ENCODE assay signal across 18 mouse cellular contexts in the genomic region with DNA sequence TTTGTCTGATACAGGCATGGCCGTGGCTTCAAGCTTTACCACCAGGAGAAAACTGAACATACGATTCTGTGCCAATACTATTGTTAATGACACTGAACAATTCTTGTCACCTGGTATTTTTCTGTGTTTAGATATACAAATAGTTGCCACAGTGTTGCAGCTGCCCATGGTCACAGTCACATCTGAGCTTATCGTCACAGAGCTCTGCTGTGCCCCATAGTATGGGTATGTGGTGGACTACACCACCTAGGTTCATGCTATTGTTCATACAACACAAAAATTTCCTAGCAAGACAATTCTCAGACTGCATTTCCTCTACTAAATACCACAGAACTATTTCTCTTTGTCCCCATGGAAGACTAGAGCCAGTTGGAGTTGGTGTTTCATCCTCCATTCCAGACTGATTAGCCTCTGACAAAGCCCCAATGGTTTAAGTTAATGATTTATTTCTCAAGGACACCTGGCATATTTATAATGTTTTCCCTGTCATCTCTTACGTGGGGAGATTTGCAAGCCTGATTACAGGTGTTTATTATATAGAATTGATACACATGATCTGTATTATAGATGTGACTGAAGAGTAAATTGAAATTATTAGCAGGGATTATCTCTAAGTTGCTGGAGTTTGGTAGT.
"Had no signal": no experiment of that assay in that cellular context is flagged by ENCODE, and none has a peak within 500 bp of the region (broad histone marks: within the 10 kb centered on the region; RNA-seq: fewer than 3 reads in every experiment).

No protein-coding gene starts in this region.

- DNase-seq: lung, adult 2 months; lung, postnatal 14 days; lung, postnatal 36 days; midbrain, embryonic 14.5 days; right cerebral cortex, postnatal 14 days; thymus, adult 2 months; thymus, postnatal 25 days; thymus, postnatal 4 days had no signal

- H3K27ac ChIP-seq: liver, embryonic 14.5 days; lung, embryonic 15.5 days; macrophage; neural tube, embryonic 12.5 days; stomach, embryonic 15.5 days; stomach, postnatal 0 days had no signal

- H3K4me1 ChIP-seq: neural tube, embryonic 12.5 days had no signal

- H3K27me3 ChIP-seq: lung, embryonic 15.5 days; megakaryocyte, embryonic 14.5 days; neural tube, embryonic 12.5 days; stomach, embryonic 15.5 days had no signal

- H3K9me3 ChIP-seq: lung, embryonic 15.5 days; megakaryocyte, embryonic 14.5 days; neural tube, embryonic 12.5 days; stomach, embryonic 15.5 days had no signal

- H3K36me3 ChIP-seq: neural tube, embryonic 12.5 days had no signal

- ATAC-seq: lung, postnatal 0 days; midbrain, embryonic 16.5 days had no signal

- H3K9ac ChIP-seq: liver, embryonic 14.5 days; lung, embryonic 15.5 days; neural tube, embryonic 12.5 days; stomach, embryonic 15.5 days had no signal

- H3K4me2 ChIP-seq: lung, embryonic 15.5 days; midbrain, embryonic 11.5 days; neural tube, embryonic 12.5 days; stomach, embryonic 15.5 days had no signal

- H3K4me3 ChIP-seq: lung, embryonic 15.5 days; megakaryocyte, embryonic 14.5 days; neural tube, embryonic 12.5 days; stomach, embryonic 15.5 days had no signal
